Mouse (Mus musculus): ENCODE results near the gene Cd38. TPM values are rescaled to one million over a fixed set of nuclear protein-coding genes. Genes with fewer than 3 reads are reported as not detected.
A peak's percentile ranks its signal among the peaks of the same experiment; 100 is the strongest.

The Cd38 gene
- polyA plus RNA-seq, 1 experiment, result 2.7 TPM

DNA sequence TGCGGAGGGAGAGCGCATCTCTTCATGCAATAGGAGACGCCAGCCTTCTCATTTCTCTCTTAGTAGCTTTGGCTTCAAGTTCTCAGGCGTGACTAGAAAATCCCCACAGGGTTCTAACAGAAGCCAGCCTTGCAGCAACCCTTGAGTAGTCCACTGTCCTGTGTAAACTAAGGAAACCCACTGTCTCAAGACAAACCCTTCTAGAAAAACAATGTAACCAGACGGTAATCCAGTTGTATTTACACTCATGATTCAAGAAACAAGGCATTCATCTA lies 26.4 kb upstream of the Cd38 start:
- TF ChIP-seq POLR2A (IDR thresholded peaks at IDR 0.05; ENCODE audit: borderline replicate concordance, extremely low read depth, insufficient read depth, insufficient read length, poor library complexity, severe bottlenecking), result no peak
- no peak for TF ChIP-seq CTCF (IDR thresholded peaks at IDR 0.05; ENCODE audit: borderline replicate concordance, extremely low read depth, insufficient read depth, insufficient read length)
- DNase-seq (ENCODE audit: low read depth), result no peak

DNA sequence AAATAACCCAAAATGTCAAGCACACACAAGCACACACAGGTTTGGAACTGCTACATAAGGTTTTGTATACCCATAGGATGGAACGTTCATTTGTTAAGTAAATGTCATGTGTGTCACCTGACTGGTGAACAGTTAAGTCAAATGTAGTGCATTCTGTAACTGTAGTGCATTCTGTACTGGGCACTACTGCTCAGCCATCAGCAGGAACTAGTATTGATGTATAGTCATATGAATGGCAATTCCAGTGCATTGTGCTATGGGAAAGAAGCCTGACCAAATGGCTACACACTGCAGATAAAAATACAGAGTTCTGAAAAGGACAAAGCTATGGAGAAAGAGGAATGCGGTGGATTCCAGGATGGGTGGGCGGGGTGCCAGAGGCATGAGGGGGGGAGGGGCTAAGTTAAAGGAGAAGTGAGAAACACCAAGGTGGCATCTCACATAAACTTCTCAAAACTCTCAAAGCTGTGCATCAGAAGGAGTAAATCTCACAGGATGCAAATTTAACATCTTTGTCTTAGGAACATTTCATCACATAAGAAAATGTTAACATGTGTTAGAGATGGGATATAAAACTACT lies 25.7 kb upstream of the Cd38 start:
- no peak for TF ChIP-seq CTCF (IDR thresholded peaks at IDR 0.05; ENCODE audit: borderline replicate concordance, extremely low read depth, insufficient read depth, insufficient read length)
- no peak for TF ChIP-seq POLR2A (IDR thresholded peaks at IDR 0.05; ENCODE audit: borderline replicate concordance, extremely low read depth, insufficient read depth, insufficient read length, poor library complexity, severe bottlenecking)
- DNase-seq (ENCODE audit: low read depth), result no peak

- DNase-seq (ENCODE audit: low read depth), result no peak
- TF ChIP-seq CTCF (IDR thresholded peaks at IDR 0.05; ENCODE audit: borderline replicate concordance, extremely low read depth, insufficient read depth, insufficient read length) (no peak), POLR2A (IDR thresholded peaks at IDR 0.05; ENCODE audit: borderline replicate concordance, extremely low read depth, insufficient read depth, insufficient read length, poor library complexity, severe bottlenecking) (no peak)
Observed at GRCm38 (mm10) chr5:43845083-43845482, 23.3 kb upstream of the Cd38 start.

- no peak for TF ChIP-seq CTCF (IDR thresholded peaks at IDR 0.05; ENCODE audit: borderline replicate concordance, extremely low read depth, insufficient read depth, insufficient read length)
- TF ChIP-seq POLR2A (IDR thresholded peaks at IDR 0.05; ENCODE audit: borderline replicate concordance, extremely low read depth, insufficient read depth, insufficient read length, poor library complexity, severe bottlenecking), result no peak
Observed at GRCm38 (mm10) chr5:43845646-43846045, 22.7 kb upstream of the Cd38 start.

DNA sequence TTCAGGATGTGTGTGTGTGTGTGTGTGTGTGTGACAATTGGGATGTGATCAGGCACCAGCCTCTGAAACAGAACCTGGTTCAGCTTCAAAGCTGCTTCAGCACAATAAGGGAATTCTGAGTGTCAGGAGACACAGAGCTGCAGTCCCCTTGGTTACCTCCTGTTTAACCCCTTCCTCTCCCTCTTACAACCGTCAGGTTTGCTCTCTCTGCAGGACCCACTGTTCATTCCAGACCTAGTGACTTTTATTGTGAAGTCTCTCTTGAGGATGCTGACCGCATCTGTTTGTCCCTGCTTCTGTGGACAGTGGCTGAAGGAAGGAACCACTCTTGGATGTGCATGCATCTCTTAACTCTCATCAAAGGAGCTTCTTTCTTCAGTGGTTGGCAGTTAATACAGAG lies 22.1 kb upstream of the Cd38 start:
- TF ChIP-seq CTCF (IDR thresholded peaks at IDR 0.05; ENCODE audit: borderline replicate concordance, extremely low read depth, insufficient read depth, insufficient read length) (no peak), POLR2A (IDR thresholded peaks at IDR 0.05; ENCODE audit: borderline replicate concordance, extremely low read depth, insufficient read depth, insufficient read length, poor library complexity, severe bottlenecking) (no peak)
- DNase-seq (ENCODE audit: low read depth), result peak; percentile 27

More at GRCm38 (mm10) chr5:43845646-43846045, 22.7 kb upstream of the Cd38 start:
- no peak for DNase-seq (ENCODE audit: low read depth)

- TF ChIP-seq CTCF (IDR thresholded peaks at IDR 0.05; ENCODE audit: borderline replicate concordance, extremely low read depth, insufficient read depth, insufficient read length) (no peak), POLR2A (IDR thresholded peaks at IDR 0.05; ENCODE audit: borderline replicate concordance, extremely low read depth, insufficient read depth, insufficient read length, poor library complexity, severe bottlenecking) (no peak)
- DNase-seq (ENCODE audit: low read depth), result no peak
Observed at GRCm38 (mm10) chr5:43847555-43847954, 20.8 kb upstream of the Cd38 start.

- TF ChIP-seq POLR2A (IDR thresholded peaks at IDR 0.05; ENCODE audit: borderline replicate concordance, extremely low read depth, insufficient read depth, insufficient read length, poor library complexity, severe bottlenecking) (no peak), CTCF (IDR thresholded peaks at IDR 0.05; ENCODE audit: borderline replicate concordance, extremely low read depth, insufficient read depth, insufficient read length) (no peak)
- no peak for DNase-seq (ENCODE audit: low read depth)
Observed at GRCm38 (mm10) chr5:43848275-43848674, 20.1 kb upstream of the Cd38 start.

DNA sequence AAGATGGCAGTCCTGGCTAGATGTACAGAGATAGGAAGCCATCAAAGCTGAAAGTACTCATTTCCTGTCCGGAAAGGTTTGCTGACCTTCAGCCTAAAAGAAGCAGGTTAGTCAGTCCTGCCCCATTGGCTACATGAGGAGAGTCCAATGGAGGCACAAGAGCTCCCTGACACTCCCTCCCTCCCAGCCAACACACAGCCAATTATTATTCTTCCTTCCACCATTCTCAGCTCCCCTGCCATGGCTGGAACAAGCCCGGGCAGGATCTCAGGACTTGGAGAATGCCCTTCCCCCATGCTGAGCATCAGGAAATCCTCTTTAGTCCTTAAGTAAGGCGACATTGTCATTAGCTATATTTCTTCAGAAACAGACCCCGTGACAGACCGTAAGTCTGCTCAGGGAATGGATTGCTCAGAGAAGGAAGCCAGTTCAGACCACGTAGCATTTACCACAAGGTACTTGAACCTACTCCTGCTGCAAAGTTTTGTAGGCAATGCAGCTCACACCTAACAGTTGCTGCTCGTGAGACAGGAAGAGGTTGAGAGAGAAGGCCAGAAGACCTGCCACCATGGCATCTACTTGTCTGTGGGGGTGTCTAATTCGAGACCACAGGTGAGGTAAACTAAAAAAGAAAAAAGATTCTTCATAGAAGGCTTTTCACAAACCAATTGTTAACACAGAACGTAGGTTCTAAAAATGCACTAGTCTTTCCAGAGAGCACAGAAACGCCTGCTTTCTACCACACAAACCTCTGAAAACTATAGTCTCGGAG lies 15.1 kb upstream of the Cd38 start:
- DNase-seq (ENCODE audit: low read depth), result no peak
- TF ChIP-seq CTCF (IDR thresholded peaks at IDR 0.05; ENCODE audit: borderline replicate concordance, extremely low read depth, insufficient read depth, insufficient read length), result no peak
- TF ChIP-seq POLR2A (IDR thresholded peaks at IDR 0.05; ENCODE audit: borderline replicate concordance, extremely low read depth, insufficient read depth, insufficient read length, poor library complexity, severe bottlenecking), result no peak

DNA sequence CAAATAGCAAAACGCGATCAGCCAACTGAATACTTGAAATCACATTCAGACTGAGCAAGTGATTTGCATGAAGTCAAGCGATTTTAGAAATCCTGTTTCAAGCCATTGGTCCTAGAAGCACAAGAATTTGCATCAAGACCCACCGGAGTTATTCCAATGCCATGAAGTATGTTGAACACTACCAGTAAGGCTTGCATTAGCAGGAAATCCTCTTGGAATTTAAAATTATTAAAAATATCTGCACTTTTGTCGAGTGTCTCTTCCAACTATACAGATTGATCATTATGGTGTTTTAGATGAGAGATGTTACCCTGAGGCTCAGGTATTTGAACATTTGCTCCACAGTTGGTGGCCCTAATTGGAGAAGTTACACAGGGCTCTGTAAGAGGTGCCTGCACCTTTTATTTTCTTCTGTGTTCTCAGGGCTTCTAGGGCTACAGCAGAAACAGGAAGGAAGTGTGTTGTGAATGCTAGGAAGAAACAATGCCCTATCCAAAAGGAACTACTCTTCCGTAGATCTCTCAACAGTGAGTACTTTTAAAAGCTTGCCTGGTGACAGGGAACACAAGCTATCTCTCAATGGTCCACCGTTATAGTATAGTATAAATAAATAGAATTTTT lies 14.4 kb upstream of the Cd38 start:
- DNase-seq (ENCODE audit: low read depth), result no peak
- TF ChIP-seq CTCF (IDR thresholded peaks at IDR 0.05; ENCODE audit: borderline replicate concordance, extremely low read depth, insufficient read depth, insufficient read length) (no peak), POLR2A (IDR thresholded peaks at IDR 0.05; ENCODE audit: borderline replicate concordance, extremely low read depth, insufficient read depth, insufficient read length, poor library complexity, severe bottlenecking) (no peak)

GRCm38 (mm10) chr5:43855769-43856168 lies 12.6 kb upstream of the Cd38 start:
- TF ChIP-seq CTCF (IDR thresholded peaks at IDR 0.05; ENCODE audit: borderline replicate concordance, extremely low read depth, insufficient read depth, insufficient read length), result no peak

DNA sequence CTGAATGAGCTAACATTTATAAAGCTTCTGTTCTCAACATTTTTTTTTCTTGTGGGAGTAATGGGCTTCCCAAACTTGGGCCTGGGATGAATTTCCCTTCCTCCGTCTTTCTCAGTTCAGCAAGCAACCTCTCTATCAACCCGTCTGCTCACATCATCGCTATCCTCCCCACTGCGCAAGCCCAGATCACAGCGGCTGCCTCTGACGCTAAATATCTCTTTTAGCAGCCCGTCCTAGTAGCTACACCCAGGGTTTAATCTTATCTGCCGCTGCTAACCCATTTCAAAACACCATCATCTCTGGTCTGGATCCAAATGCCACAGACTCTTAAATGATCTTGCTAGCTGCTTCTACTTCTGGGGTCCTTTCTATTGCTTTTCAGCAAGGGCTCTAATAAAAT lies 8.7 kb upstream of the Cd38 start:
- no peak for DNase-seq (ENCODE audit: low read depth)

More at GRCm38 (mm10) chr5:43855769-43856168, 12.6 kb upstream of the Cd38 start:
- no peak for DNase-seq (ENCODE audit: low read depth)

DNA sequence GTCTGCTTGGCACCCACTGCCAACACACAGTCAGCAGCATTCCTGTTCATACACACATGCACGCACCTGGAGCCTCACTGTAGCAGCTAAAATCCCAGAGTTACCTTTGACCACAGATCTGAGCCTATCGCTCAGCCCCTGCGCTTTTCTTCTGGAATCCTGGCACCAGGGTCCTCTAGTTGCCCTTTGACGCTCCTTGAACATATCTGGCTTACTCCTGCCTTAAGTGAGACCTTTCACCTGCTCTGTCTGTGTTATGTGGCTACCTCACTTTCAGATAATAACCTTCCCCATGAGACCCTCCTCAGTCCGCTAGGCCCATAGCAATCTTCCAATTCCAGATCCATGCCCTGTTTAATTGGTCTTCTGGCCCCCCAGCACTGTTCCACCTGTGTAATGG lies 8.3 kb upstream of the Cd38 start:
- no peak for DNase-seq (ENCODE audit: low read depth)
- TF ChIP-seq POLR2A (IDR thresholded peaks at IDR 0.05; ENCODE audit: borderline replicate concordance, extremely low read depth, insufficient read depth, insufficient read length, poor library complexity, severe bottlenecking), result no peak
- no peak for TF ChIP-seq CTCF (IDR thresholded peaks at IDR 0.05; ENCODE audit: borderline replicate concordance, extremely low read depth, insufficient read depth, insufficient read length)

More for the DNA sequence above, 8.7 kb upstream of the Cd38 start:
- TF ChIP-seq POLR2A (IDR thresholded peaks at IDR 0.05; ENCODE audit: borderline replicate concordance, extremely low read depth, insufficient read depth, insufficient read length, poor library complexity, severe bottlenecking), result no peak
- TF ChIP-seq CTCF (IDR thresholded peaks at IDR 0.05; ENCODE audit: borderline replicate concordance, extremely low read depth, insufficient read depth, insufficient read length), result no peak
